Mouse (Mus musculus): Measurements from ENCODE around the gene Krtap4-1. TPM values are rescaled to one million over a fixed set of nuclear protein-coding genes. Genes with fewer than 3 reads are reported as not detected.

Krtap4-1 gene
- polyA plus RNA-seq, 1 experiment from 2014 or later, result 1.7 TPM

DNA sequence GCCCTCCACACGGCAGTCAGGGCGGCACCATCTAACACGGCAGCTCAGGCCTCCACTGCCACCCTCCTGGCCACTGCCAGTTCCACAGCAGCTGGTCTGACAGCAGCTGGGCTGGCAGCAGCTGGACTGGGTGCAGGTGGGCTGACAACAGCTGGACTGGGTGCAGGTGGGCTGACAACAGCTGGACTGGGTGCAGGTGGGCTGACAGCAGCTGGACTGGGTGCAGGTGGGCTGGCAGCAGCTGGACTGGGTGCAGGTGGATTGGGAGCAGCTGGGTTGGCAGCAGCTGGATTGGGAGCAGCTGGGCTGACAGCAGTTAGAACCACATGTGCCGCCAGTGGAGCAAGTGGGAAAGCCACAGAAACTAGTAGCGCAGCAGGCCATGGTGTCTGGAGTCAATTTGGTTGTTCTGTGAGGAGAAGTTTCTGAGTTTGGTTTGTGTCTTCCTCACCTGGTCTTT is 44.8 kb downstream of the Krtap4-1 start, which contains the start of gene Krtap1-4:
Gene Krtap1-4, minus strand, starts transcription at position 410 of the 460 bp plus-strand sequence.
- Histone ChIP-seq H3K4me2 (replicated peaks) (no peak within 1 kb of the TSS), H3K36me3 (no peaks in the 10 kb centered on the region), H3K27me3 (no peaks in the 10 kb centered on the region), H3K4me1 (no peaks in the 10 kb centered on the region), H3K27ac (replicated peaks) (no peak within 1 kb of the TSS), H3K9me3 (replicated peaks) (no peaks in the 10 kb centered on the region), H3K4me3 (replicated peaks) (no peak within 1 kb of the TSS), H3K9ac (no peak within 1 kb of the TSS)
- ATAC-seq (ENCODE audit: insufficient number of reproducible peaks, low FRiP score, low TSS enrichment, low read depth), result no peak
- WGBS, result 55% methylated on average over 5 of the region's 5 CpGs

DNA sequence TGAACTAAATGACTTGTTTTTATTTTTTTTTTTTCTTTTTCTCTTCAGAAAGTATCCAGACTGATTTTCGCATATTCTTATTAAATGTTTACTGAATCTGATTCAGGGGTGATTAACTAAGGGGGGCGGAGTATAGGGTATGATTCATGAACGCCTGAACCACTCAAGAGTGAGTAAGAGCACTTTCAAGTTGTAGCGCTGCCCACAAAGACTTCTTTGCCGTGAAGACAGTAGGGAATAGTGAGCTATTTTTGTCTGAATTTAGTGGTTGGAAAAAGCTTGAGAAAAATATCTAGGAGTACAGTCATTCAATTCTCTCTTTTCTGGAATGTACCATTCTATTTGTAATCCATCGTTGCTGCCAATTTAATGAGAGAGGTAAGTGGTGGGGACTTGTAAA is 46.5 kb downstream of the Krtap4-1 start:
- no peak overlapping the region for H3K4me2 ChIP-seq (replicated peaks)
- no peak overlapping the region for H3K9ac ChIP-seq
- H3K27me3 ChIP-seq, result no peaks in the 10 kb centered on the region
- no peaks in the 10 kb centered on the region for H3K4me1 ChIP-seq
- WGBS, result 75% methylated on average over 6 of the region's 6 CpGs
- ATAC-seq (ENCODE audit: insufficient number of reproducible peaks, low FRiP score, low TSS enrichment, low read depth), result no peak
- H3K36me3 ChIP-seq, result no peaks in the 10 kb centered on the region
- no peak overlapping the region for H3K27ac ChIP-seq (replicated peaks)
- no peak overlapping the region for H3K4me3 ChIP-seq (replicated peaks)
- H3K9me3 ChIP-seq (replicated peaks), result no peaks in the 10 kb centered on the region

DNA sequence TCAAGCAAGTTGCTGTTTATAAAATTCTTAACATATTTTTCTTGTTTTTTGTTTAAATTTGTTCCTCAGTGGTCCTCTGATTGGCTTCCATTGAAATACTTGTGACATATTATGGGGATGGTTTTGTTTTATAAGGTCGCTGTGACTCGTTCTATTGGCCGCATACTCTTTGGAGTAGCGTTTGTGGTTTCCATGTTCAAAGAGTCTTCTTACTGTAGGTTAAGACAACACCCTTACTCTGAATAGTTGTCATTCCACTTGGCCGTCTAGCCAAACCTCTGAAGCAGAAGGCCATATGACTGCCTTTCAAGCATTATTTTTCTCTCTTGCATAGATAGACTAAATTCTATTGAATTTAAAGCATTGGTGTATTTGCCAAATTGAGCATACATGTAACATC is 47.0 kb downstream of the Krtap4-1 start:
- Histone ChIP-seq H3K27me3 (no peaks in the 10 kb centered on the region), H3K27ac (replicated peaks) (no peak overlapping the region), H3K4me3 (replicated peaks) (no peak overlapping the region), H3K9ac (no peak overlapping the region), H3K9me3 (replicated peaks) (no peaks in the 10 kb centered on the region), H3K4me2 (replicated peaks) (no peak overlapping the region), H3K36me3 (no peaks in the 10 kb centered on the region), H3K4me1 (no peaks in the 10 kb centered on the region)
- ATAC-seq (ENCODE audit: insufficient number of reproducible peaks, low FRiP score, low TSS enrichment, low read depth), result no peak
- WGBS, result 76% methylated on average over 5 of the region's 5 CpGs

DNA sequence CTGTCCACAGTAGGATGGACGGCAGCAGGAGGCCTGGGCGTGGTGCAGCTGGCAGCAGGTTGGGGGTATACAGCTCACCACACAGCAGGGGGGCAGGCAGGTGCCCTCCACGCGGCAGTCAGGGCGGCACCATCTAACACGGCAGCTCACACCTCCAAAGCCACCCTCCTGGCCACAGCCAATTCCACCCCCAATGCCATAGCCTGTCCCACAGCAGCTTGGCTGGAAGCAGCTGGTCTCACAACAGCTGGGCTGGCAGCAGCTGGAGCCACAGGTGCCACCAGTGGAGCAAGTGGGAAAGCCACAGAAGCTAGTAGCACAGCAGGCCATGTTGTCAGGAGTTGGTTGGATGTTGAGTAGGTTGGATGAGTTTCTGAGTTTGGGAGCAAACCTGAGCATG is 47.4 kb downstream of the Krtap4-1 start, which contains the start of gene Krtap1-5:
Gene Krtap1-5, minus strand, starts transcription at position 381 of the 400 bp plus-strand sequence.
- no peak within 1 kb of the TSS for H3K4me2 ChIP-seq (replicated peaks)
- no peak within 1 kb of the TSS for H3K27ac ChIP-seq (replicated peaks)
- H3K27me3 ChIP-seq, result no peaks in the 10 kb centered on the region
- H3K4me3 ChIP-seq (replicated peaks), result no peak within 1 kb of the TSS
- ATAC-seq (ENCODE audit: insufficient number of reproducible peaks, low FRiP score, low TSS enrichment, low read depth), result no peak
- 77% methylated on average over 6 of the region's 6 CpGs for WGBS
- H3K9me3 ChIP-seq (replicated peaks), result no peaks in the 10 kb centered on the region
- H3K9ac ChIP-seq, result no peak within 1 kb of the TSS
- H3K4me1 ChIP-seq, result no peaks in the 10 kb centered on the region
- no peaks in the 10 kb centered on the region for H3K36me3 ChIP-seq

Other genes starting within 250 kb of the Krtap4-1 start
- gene Krt10, start 238.9 kb downstream of the Krtap4-1 start, polyA plus RNA-seq (2015; fragmentation: Nextera tagmentation; extraction: Ambion mirVana), result 506 and 568 TPM in 2 replicates
- gene Krt12, start 206.0 kb downstream of the Krtap4-1 start, polyA plus RNA-seq (2015; fragmentation: Nextera tagmentation; extraction: Ambion mirVana), result 0.24 and 0.88 TPM in 2 replicates
- 0.55 and 0.58 TPM in 2 replicates for gene Krt20, start 190.1 kb downstream of the Krtap4-1 start, polyA plus RNA-seq (2015; fragmentation: Nextera tagmentation; extraction: Ambion mirVana)
- 37.0 and 46.2 TPM in 2 replicates for gene Krt23, start 135.1 kb downstream of the Krtap4-1 start, polyA plus RNA-seq (2015; fragmentation: Nextera tagmentation; extraction: Ambion mirVana)
- 0.16 and 0.35 TPM in 2 replicates for gene Krt39, start 106.9 kb downstream of the Krtap4-1 start, polyA plus RNA-seq (2015; fragmentation: Nextera tagmentation; extraction: Ambion mirVana)
- 0.81 and 1.5 TPM in 2 replicates for gene Krt40, start 85.1 kb downstream of the Krtap4-1 start, polyA plus RNA-seq (2015; fragmentation: Nextera tagmentation; extraction: Ambion mirVana)
- gene Krtap3-3, start 77.4 kb downstream of the Krtap4-1 start, polyA plus RNA-seq (2015; fragmentation: Nextera tagmentation; extraction: Ambion mirVana), result 9.5 and 12.3 TPM in 2 replicates
- gene Krtap3-2, start 71.4 kb downstream of the Krtap4-1 start, polyA plus RNA-seq (2015; fragmentation: Nextera tagmentation; extraction: Ambion mirVana), result 2.8 and 2.9 TPM in 2 replicates
- gene Gm11939, start 68.8 kb downstream of the Krtap4-1 start, polyA plus RNA-seq (2015; fragmentation: Nextera tagmentation; extraction: Ambion mirVana), result 1.2 TPM in 1 of 2 replicates, not detected in the other
- 5.7 and 13.1 TPM in 2 replicates for gene Krtap3-1, start 61.6 kb downstream of the Krtap4-1 start, polyA plus RNA-seq (2015; fragmentation: Nextera tagmentation; extraction: Ambion mirVana)
- 3.7 and 5.9 TPM in 2 replicates for gene Krtap1-5, start 47.2 kb downstream of the Krtap4-1 start, polyA plus RNA-seq (2015; fragmentation: Nextera tagmentation; extraction: Ambion mirVana)
- 2.0 and 2.2 TPM in 2 replicates for gene Krtap1-4, start 44.6 kb downstream of the Krtap4-1 start, polyA plus RNA-seq (2015; fragmentation: Nextera tagmentation; extraction: Ambion mirVana)
- gene Krtap1-3, start 36.9 kb downstream of the Krtap4-1 start, polyA plus RNA-seq (2015; fragmentation: Nextera tagmentation; extraction: Ambion mirVana), result 1.5 and 2.0 TPM in 2 replicates
- 2.8 and 5.7 TPM in 2 replicates for gene Krtap9-3, start 30.1 kb downstream of the Krtap4-1 start, polyA plus RNA-seq (2015; fragmentation: Nextera tagmentation; extraction: Ambion mirVana)
- gene Gm11938, start 24.9 kb downstream of the Krtap4-1 start, polyA plus RNA-seq (2015; fragmentation: Nextera tagmentation; extraction: Ambion mirVana), result 4.5 and 7.3 TPM in 2 replicates
- gene Gm11937, start 18.0 kb downstream of the Krtap4-1 start, polyA plus RNA-seq (2015; fragmentation: Nextera tagmentation; extraction: Ambion mirVana), result 4.7 and 7.0 TPM in 2 replicates
- 2.0 and 4.2 TPM in 2 replicates for gene Krtap2-4, start 13.4 kb downstream of the Krtap4-1 start, polyA plus RNA-seq (2015; fragmentation: Nextera tagmentation; extraction: Ambion mirVana)
- gene Gm11562, start 7.8 kb downstream of the Krtap4-1 start, polyA plus RNA-seq (2015; fragmentation: Nextera tagmentation; extraction: Ambion mirVana), result 3.9 and 5.1 TPM in 2 replicates
- 1.6 and 3.2 TPM in 2 replicates for gene Krtap4-2, start 6.8 kb upstream of the Krtap4-1 start, polyA plus RNA-seq (2015; fragmentation: Nextera tagmentation; extraction: Ambion mirVana)
- 2.0 and 2.3 TPM in 2 replicates for gene Krtap4-7, start 15.9 kb upstream of the Krtap4-1 start, polyA plus RNA-seq (2015; fragmentation: Nextera tagmentation; extraction: Ambion mirVana)
- 1.2 and 1.8 TPM in 2 replicates for gene Gm11555, start 22.0 kb upstream of the Krtap4-1 start, polyA plus RNA-seq (2015; fragmentation: Nextera tagmentation; extraction: Ambion mirVana)
- 0.77 and 1.0 TPM in 2 replicates for gene Gm11563, start 30.7 kb upstream of the Krtap4-1 start, polyA plus RNA-seq (2015; fragmentation: Nextera tagmentation; extraction: Ambion mirVana)
- 1.1 and 1.3 TPM in 2 replicates for gene Krtap4-6, start 37.7 kb upstream of the Krtap4-1 start, polyA plus RNA-seq (2015; fragmentation: Nextera tagmentation; extraction: Ambion mirVana)
- gene Gm14190, start 62.5 kb upstream of the Krtap4-1 start, polyA plus RNA-seq (2015; fragmentation: Nextera tagmentation; extraction: Ambion mirVana), result not detected in 2 replicates
- gene Gm14180, start 106.1 kb upstream of the Krtap4-1 start, polyA plus RNA-seq (2015; fragmentation: Nextera tagmentation; extraction: Ambion mirVana), result not detected in 2 replicates
- 1.0 and 1.9 TPM in 2 replicates for gene Gm11595, start 144.7 kb upstream of the Krtap4-1 start, polyA plus RNA-seq (2015; fragmentation: Nextera tagmentation; extraction: Ambion mirVana)
- 0.98 and 0.99 TPM in 2 replicates for gene Krtap4-8, start 152.5 kb upstream of the Krtap4-1 start, polyA plus RNA-seq (2015; fragmentation: Nextera tagmentation; extraction: Ambion mirVana)
- 1.00 and 1.1 TPM in 2 replicates for gene Krtap4-9, start 157.0 kb upstream of the Krtap4-1 start, polyA plus RNA-seq (2015; fragmentation: Nextera tagmentation; extraction: Ambion mirVana)
- gene Gm11596, start 165.2 kb upstream of the Krtap4-1 start, polyA plus RNA-seq (2015; fragmentation: Nextera tagmentation; extraction: Ambion mirVana), result 0.15 and 0.51 TPM in 2 replicates
- not detected in 2 replicates for gene Gm11569, start 170.7 kb upstream of the Krtap4-1 start, polyA plus RNA-seq (2015; fragmentation: Nextera tagmentation; extraction: Ambion mirVana)
- gene Gm11554, start 176.2 kb upstream of the Krtap4-1 start, polyA plus RNA-seq (2015; fragmentation: Nextera tagmentation; extraction: Ambion mirVana), result 0.33 TPM in 1 of 2 replicates, not detected in the other
- 0.45 and 0.50 TPM in 2 replicates for gene Krtap4-13, start 181.7 kb upstream of the Krtap4-1 start, polyA plus RNA-seq (2015; fragmentation: Nextera tagmentation; extraction: Ambion mirVana)
- 0.53 and 0.61 TPM in 2 replicates for gene Gm11564, start 187.4 kb upstream of the Krtap4-1 start, polyA plus RNA-seq (2015; fragmentation: Nextera tagmentation; extraction: Ambion mirVana)
- gene 2300003K06Rik, start 209.8 kb upstream of the Krtap4-1 start, polyA plus RNA-seq (2015; fragmentation: Nextera tagmentation; extraction: Ambion mirVana), result not detected in 2 replicates
- gene Krtap4-16, start 223.4 kb upstream of the Krtap4-1 start, polyA plus RNA-seq (2015; fragmentation: Nextera tagmentation; extraction: Ambion mirVana), result 2.0 and 3.9 TPM in 2 replicates
- gene Gm11568, start 229.7 kb upstream of the Krtap4-1 start, polyA plus RNA-seq (2015; fragmentation: Nextera tagmentation; extraction: Ambion mirVana), result 1.4 TPM in 2 replicates
- 2.4 and 2.5 TPM in 2 replicates for gene Gm11559, start 236.2 kb upstream of the Krtap4-1 start, polyA plus RNA-seq (2015; fragmentation: Nextera tagmentation; extraction: Ambion mirVana)
- 1.7 and 2.2 TPM in 2 replicates for gene Krtap9-1, start 245.2 kb upstream of the Krtap4-1 start, polyA plus RNA-seq (2015; fragmentation: Nextera tagmentation; extraction: Ambion mirVana)

Data from embryonic facial prominence, embryonic 15.5 days (tissue).